Mouse (Mus musculus): ENCODE results near the gene Dnlz. TPM values are rescaled to one million over a fixed set of nuclear protein-coding genes. Genes with fewer than 3 reads are reported as not detected.

Gene Dnlz
- polyA plus RNA-seq (2012; rRNA removed): 28.7 and 32.5 TPM in 2 replicates

DNA sequence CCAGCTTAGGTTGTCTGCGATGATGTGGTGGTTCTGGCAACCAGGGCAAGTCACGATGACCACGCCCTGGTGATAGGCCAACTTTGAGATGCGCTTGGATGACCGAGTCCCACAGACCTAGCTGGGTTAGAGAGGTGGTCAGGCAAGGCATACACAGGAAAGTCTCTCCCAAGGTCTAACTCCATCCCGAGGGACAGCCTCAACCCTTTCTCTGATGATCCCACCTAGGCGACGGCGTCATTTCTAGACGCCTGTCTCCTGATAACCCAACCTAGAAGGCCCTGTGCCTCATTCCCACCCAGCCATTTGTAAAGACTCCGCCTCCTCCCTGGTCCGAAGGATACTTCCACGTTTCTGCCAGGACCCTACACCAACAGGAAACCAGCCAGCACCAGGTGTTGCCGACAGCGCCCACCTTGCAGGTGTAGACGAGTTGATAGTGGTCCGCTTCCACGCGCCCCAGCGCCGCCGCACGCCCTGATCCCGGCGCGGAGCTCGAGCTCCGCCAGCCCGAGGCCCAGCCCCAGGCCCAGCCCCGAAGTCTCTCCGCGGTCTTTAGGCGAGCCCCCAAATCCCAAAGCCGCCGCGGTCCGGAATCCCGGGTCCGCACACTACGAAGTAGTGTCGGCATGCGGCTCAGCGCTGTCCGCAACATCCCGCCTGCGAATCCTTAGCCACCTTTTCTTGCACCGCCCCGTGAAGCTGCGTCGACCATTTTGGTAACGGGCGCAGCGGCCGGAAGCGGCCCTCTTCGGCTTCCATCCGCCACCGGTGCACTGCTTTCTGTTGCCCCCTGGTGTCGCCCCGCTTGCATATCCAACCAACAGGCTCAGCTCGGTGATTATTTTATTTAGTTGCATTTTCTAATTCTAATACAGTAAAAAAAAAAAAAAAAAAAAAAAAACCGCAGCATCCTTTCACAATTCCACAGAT, at the start of gene Dnlz:
Gene Dnlz (minus strand): TSS at position 753 of the 933 bp plus-strand sequence.

DNA sequence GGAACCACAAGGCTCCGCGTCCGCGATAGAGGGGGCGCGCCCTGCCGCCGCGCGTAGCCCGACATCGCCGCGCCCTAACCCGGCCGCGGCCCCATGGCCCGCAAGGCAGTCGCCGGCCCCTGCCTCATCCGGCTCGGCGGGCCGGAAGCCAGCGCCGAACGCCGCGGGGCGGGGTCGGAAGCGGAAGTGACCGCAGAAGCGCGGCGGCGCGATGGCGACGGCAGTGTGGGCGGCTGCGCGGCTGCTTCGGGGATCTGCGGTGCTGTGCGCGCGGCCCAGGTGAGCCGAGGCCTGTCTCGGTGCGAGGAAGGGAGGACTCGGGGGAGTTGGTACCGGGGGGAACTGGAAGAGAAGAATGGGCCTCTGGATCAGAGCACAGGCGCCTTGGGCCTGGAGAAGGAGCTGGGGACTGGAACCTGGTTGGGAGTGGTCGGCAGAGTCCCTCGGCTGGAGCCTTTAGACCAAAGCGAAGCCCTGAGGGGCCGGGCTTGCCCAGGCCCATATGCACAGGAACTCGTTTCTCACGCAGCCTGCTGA, 37.3 kb upstream of the Dnlz start, which contains the start of the genes Entr1 and Pmpca:
Gene Entr1 (minus strand): TSS at position 163 of the 537 bp plus-strand sequence.
Gene Pmpca (plus strand): TSS at position 186 of the 537 bp plus-strand sequence.

DNA sequence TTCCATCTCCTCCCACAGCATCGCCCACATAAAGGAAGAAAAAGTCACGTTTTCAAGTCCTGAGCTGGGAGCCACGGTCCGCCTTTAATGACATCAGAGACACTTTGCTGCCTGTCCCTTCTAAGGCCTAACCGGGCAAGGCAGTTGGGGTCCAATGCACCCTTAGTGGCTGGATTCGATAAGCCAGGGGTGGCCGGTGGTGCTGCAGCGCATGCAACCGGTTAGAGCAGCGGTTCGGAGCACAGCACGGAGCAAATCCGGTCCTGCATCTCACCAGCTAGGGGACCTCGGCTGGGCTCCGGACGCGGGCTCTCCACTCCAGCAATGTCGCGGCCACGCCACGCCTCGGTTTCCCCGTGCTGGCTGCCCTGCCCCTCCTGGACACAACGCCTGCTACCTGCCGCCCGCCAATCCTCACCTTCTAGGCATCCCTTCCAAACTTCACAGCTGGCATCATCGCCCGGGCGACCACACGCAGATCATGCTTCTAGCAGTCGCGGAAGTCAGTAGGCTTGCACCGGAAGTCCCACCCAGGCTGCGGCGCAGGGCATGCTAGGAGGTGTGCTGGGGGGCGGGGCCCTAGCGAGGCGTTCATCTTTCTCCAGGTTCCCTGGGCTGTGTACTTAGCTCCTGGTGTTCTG, 28.3 kb upstream of the Dnlz start, which contains the start of gene Snapc4:
Gene Snapc4 (minus strand): TSS at position 523 of the 641 bp plus-strand sequence.

DNA sequence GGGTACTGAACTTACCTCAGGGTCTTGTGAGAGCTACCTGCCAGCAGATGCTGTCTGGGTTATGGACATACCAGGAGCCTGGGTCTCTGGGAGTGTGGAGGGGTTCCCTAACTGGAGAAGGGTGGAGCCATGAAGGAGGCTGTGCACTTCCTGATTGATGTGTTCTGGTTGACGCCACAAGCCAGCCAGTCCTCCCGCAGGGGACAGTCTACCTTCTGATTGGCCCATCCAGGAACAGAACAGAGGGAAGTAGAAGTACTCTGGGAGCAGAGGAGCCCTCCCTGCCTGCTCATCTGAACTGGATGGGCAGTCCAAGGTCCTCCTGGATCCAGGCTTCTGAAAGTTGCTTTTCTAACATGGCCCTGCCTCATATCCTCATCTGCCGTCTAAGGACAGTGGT, 8.9 kb upstream of the Dnlz start, which contains the start of gene Card9:
Gene Card9 (minus strand): TSS at position 147 of the 400 bp plus-strand sequence.

DNA sequence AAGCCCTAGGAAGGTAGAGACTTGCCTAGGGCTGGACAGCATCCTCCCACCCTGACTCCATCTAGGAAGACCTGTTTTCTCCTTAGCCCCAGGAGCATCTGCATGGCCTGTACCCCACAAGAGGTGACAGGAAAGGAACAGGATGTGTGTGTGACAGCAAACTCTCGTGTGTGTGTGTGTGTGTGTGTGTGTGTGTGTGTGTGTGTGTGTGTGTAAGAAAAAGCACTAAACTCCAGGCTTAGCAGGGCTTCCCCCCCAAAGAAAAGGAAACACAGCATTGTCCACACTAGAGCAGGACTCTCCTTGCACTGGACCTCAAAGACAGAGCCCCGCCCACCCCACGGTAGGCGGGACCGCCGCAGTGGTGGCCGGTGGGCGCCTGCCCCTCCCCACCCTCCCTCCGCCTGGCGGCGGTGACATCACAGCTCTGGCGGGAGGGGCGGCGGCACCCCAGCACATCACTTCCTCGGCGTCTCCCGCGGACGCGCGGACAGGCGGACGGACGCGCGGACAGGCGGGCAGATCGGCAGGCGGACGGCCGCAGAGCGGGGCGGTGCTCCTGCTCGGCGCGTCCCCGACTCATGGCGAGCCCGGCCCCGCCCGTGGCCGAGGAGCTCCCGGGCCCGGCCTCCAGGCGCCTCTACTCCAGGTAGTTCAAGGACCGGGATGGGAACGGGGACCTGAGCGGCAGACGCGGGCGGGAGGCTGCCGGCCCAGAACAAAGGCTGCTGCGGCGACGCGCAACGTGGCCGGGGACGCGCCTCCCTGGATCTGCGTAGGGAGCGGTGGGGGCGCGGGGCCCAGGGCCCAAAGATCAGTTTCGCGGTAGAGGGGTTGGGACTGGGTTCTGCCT, 36.6 kb downstream of the Dnlz start, which contains the start of gene Gpsm1:
Gene Gpsm1 (plus strand): TSS at position 444 of the 853 bp plus-strand sequence.

Other genes starting within 250 kb of the Dnlz start
- gene Nacc2, start 228.9 kb downstream of the Dnlz start, polyA plus RNA-seq (2012; rRNA removed): 8.8 and 9.2 TPM in 2 replicates
- gene Lhx3, start 143.8 kb downstream of the Dnlz start, polyA plus RNA-seq (2012; rRNA removed): 1.4 and 3.3 TPM in 2 replicates
- gene Qsox2, start 114.6 kb downstream of the Dnlz start, polyA plus RNA-seq (2012; rRNA removed): 17.5 and 19.1 TPM in 2 replicates
- 1.4 and 1.5 TPM in 2 replicates for gene Ccdc187, start 57.6 kb downstream of the Dnlz start, polyA plus RNA-seq (2012; rRNA removed)
- 142 and 150 TPM in 2 replicates for gene Gpsm1, start 36.6 kb downstream of the Dnlz start, polyA plus RNA-seq (2012; rRNA removed)
- gene Card9, start 8.8 kb upstream of the Dnlz start, polyA plus RNA-seq (2012; rRNA removed): 2.8 and 2.9 TPM in 2 replicates
- gene Snapc4, start 28.5 kb upstream of the Dnlz start, polyA plus RNA-seq (2012; rRNA removed): 48.5 and 57.4 TPM in 2 replicates
- gene Entr1, start 37.2 kb upstream of the Dnlz start, polyA plus RNA-seq (2012; rRNA removed): 267 and 269 TPM in 2 replicates
- 124 and 130 TPM in 2 replicates for gene Pmpca, start 37.2 kb upstream of the Dnlz start, polyA plus RNA-seq (2012; rRNA removed)
- 41.5 and 43.5 TPM in 2 replicates for gene Inpp5e, start 57.1 kb upstream of the Dnlz start, polyA plus RNA-seq (2012; rRNA removed)
- gene Sec16a, start 93.1 kb upstream of the Dnlz start, polyA plus RNA-seq (2012; rRNA removed): 42.2 and 47.4 TPM in 2 replicates
- 28.5 and 30.8 TPM in 2 replicates for gene Notch1, start 164.6 kb upstream of the Dnlz start, polyA plus RNA-seq (2012; rRNA removed)
- 166 and 196 TPM in 2 replicates for gene Egfl7, start 227.9 kb upstream of the Dnlz start, polyA plus RNA-seq (2012; rRNA removed)
- not detected in 2 replicates for gene Gm20532, start 234.5 kb upstream of the Dnlz start, polyA plus RNA-seq (2012; rRNA removed)

Data from central nervous system, embryonic 14 days (tissue).